16 mouse cellular contexts compared by ENCODE assay signal in genomic region chr11:88328813-88329595, GRCm38 (mm10). TPM values are rescaled to one million over a fixed set of nuclear protein-coding genes. Genes with fewer than 3 reads are reported as not detected.
DNase-seq lines count a peak whose midpoint lies in the region; ATAC-seq and TF ChIP-seq lines count a peak whose summit lies in the region.
"Had no signal": no experiment of that assay in that cellular context is flagged by ENCODE, and none has a peak within 500 bp of the region (broad histone marks: within the 10 kb centered on the region; RNA-seq: fewer than 3 reads in every experiment).

No protein-coding gene starts in this region.

- no peaks in the 10 kb centered on the region for H3K4me1 ChIP-seq in heart, adult 2 months (ENCODE audit: control insufficient read depth, insufficient read depth, low read length)
- H3K4me1 ChIP-seq in midbrain, embryonic 11.5 days (ENCODE audit: control insufficient read depth, insufficient read depth, low read length): peaks cover 6% of the 10 kb centered on the region; the same call in 1 of the 2 replicates
- peaks cover 25% of the 10 kb centered on the region for H3K4me1 ChIP-seq in midbrain, embryonic 15.5 days
- peaks cover 16% of the 10 kb centered on the region for H3K4me1 ChIP-seq in hindbrain, embryonic 16.5 days (ENCODE audit: control insufficient read depth, insufficient read depth, low read depth, low read length)

- peak; percentile 84 for DNase-seq in heart, adult 11 months
- DNase-seq in heart, adult 2 months: no peak
- DNase-seq in midbrain, embryonic 11.5 days (ENCODE audit: low spot score, missing footprints): peak; percentile 75
- peak; percentile 31 for DNase-seq in brain, adult 2 months (ENCODE audit: low read depth, low spot score)
- DNase-seq in urinary bladder, postnatal 25 days (ENCODE audit: low spot score): no peak
- DNase-seq in adipocyte (ENCODE audit: low spot score): no peak
- DNase-seq: adrenal gland, adult 2 months; heart, adult 18-20 months; kidney, adult 9 months; lung, postnatal 14 days had no signal

- H3K4me2 ChIP-seq in midbrain, embryonic 11.5 days: no peak overlapping the region
- no peak overlapping the region for H3K4me2 ChIP-seq in midbrain, embryonic 15.5 days
- H3K4me2 ChIP-seq in hindbrain, embryonic 16.5 days (ENCODE audit: low read length): no peak overlapping the region
- H3K4me2 ChIP-seq: limb, embryonic 15.5 days had no signal

- no peaks in the 10 kb centered on the region for H3K79me2 ChIP-seq in heart, adult 2 months (replicated peaks; ENCODE audit: control insufficient read depth, insufficient read depth, low read length)

- no peaks in the 10 kb centered on the region for H3K9me3 ChIP-seq in midbrain, embryonic 11.5 days (ENCODE audit: control insufficient read depth, low read length)
- H3K9me3 ChIP-seq in midbrain, embryonic 15.5 days: no peaks in the 10 kb centered on the region
- H3K9me3 ChIP-seq in hindbrain, embryonic 16.5 days (ENCODE audit: control insufficient read depth, low read length): no peaks in the 10 kb centered on the region
- H3K9me3 ChIP-seq: limb, embryonic 15.5 days had no signal

- TF ChIP-seq POLR2A in heart, adult 2 months (IDR thresholded peaks at IDR 0.05; ENCODE audit: insufficient read depth, low read depth, low read length): no peak

- WGBS in heart, adult 2 months: 75% methylated on average over 17 of the region's 17 CpGs
- WGBS in midbrain, embryonic 11.5 days: 94% methylated on average over 17 of the region's 17 CpGs
- WGBS in midbrain, embryonic 15.5 days: 76% methylated on average over 17 of the region's 17 CpGs
- 62% methylated on average over 17 of the region's 17 CpGs for WGBS in hindbrain, embryonic 16.5 days

- H3K4me3 ChIP-seq in heart, adult 2 months: no peak overlapping the region
- H3K4me3 ChIP-seq in midbrain, embryonic 11.5 days (ENCODE audit: low read depth, low read length): no peak overlapping the region
- H3K4me3 ChIP-seq in midbrain, embryonic 15.5 days: no peak overlapping the region
- H3K4me3 ChIP-seq in hindbrain, embryonic 16.5 days (ENCODE audit: low read length): no peak overlapping the region
- H3K4me3 ChIP-seq: limb, embryonic 15.5 days had no signal

- intact Hi-C loops in heart, adult 2 months (cut with DNase I): no loop called here

- H3K27ac ChIP-seq in heart, adult 2 months: no peak overlapping the region
- H3K27ac ChIP-seq in midbrain, embryonic 11.5 days (ENCODE audit: low read depth, low read length): no peak overlapping the region
- H3K27ac ChIP-seq in midbrain, embryonic 15.5 days: no peak overlapping the region
- H3K27ac ChIP-seq in hindbrain, embryonic 16.5 days (ENCODE audit: low read depth, low read length): peak overlapping the region; percentile 52; the same call in 1 of the 2 replicates

- H3K27me3 ChIP-seq in heart, adult 2 months (ENCODE audit: control insufficient read depth, insufficient read depth, low read length): no peaks in the 10 kb centered on the region
- no peaks in the 10 kb centered on the region for H3K27me3 ChIP-seq in midbrain, embryonic 11.5 days (ENCODE audit: control insufficient read depth, insufficient read depth, low read length)
- H3K27me3 ChIP-seq in midbrain, embryonic 15.5 days (replicated peaks): no peaks in the 10 kb centered on the region
- H3K27me3 ChIP-seq in hindbrain, embryonic 16.5 days (replicated peaks; ENCODE audit: control insufficient read depth, insufficient read depth, low read length): no peaks in the 10 kb centered on the region
- H3K27me3 ChIP-seq: limb, embryonic 15.5 days; Patski had no signal

- no peak overlapping the region for H3K9ac ChIP-seq in heart, adult 2 months (ENCODE audit: low read depth, low read length)
- H3K9ac ChIP-seq in midbrain, embryonic 11.5 days (ENCODE audit: low read length): no peak overlapping the region
- no peak overlapping the region for H3K9ac ChIP-seq in midbrain, embryonic 15.5 days
- H3K9ac ChIP-seq in hindbrain, embryonic 16.5 days (ENCODE audit: low read depth, low read length): no peak overlapping the region
- H3K9ac ChIP-seq: limb, embryonic 15.5 days had no signal

- H3K36me3 ChIP-seq in heart, adult 2 months (ENCODE audit: control insufficient read depth, insufficient read depth, low read length): no peaks in the 10 kb centered on the region
- no peaks in the 10 kb centered on the region for H3K36me3 ChIP-seq in midbrain, embryonic 11.5 days (ENCODE audit: control insufficient read depth, insufficient read depth, low read length)
- no peaks in the 10 kb centered on the region for H3K36me3 ChIP-seq in midbrain, embryonic 15.5 days (replicated peaks)
- no peaks in the 10 kb centered on the region for H3K36me3 ChIP-seq in hindbrain, embryonic 16.5 days (ENCODE audit: control insufficient read depth, insufficient read depth, low read length)
- H3K36me3 ChIP-seq: limb, embryonic 15.5 days had no signal

- ATAC-seq in midbrain, embryonic 11.5 days (ENCODE audit: low FRiP score): no peak
- no peak for ATAC-seq in midbrain, embryonic 15.5 days (replicated peaks)
- peak; percentile 46 for ATAC-seq in hindbrain, embryonic 16.5 days
- ATAC-seq: Patski had no signal

- TF ChIP-seq EP300 in heart, adult 2 months (IDR thresholded peaks at IDR 0.05; ENCODE audit: insufficient read depth, low read depth, low read length): no peak

- no peak for TF ChIP-seq CTCF in heart, adult 2 months (IDR thresholded peaks at IDR 0.05)

RNA-seq across cellular contexts. Expression of gene Ccdc182, which starts 35.1 kb away (rescaled TPM):
- total RNA-seq in heart, adult 2 months (2021): not detected
- polyA plus RNA-seq in heart, adult 2 months (2012; rRNA removed): not detected in 2 replicates
- 9.1 and 9.5 TPM in 2 replicates for polyA plus RNA-seq in midbrain, embryonic 11.5 days (2014; fragmentation: Nextera tagmentation; extraction: Ambion mirVana)
- polyA plus RNA-seq in midbrain, embryonic 15.5 days (2015; fragmentation: Nextera tagmentation; extraction: Ambion mirVana): 0.23 TPM in 2 replicates
- polyA plus RNA-seq in hindbrain, embryonic 16.5 days (2015; fragmentation: Nextera tagmentation; extraction: Ambion mirVana): 0.13 TPM in 1 of 2 replicates, not detected in the other
- total RNA-seq: adrenal gland, adult 2 months; heart, adult 18-20 months; heart, postnatal 25 days; layer of hippocampus, postnatal 10 days had no signal
- polyA plus RNA-seq: adrenal gland, adult 2 months; limb, embryonic 15.5 days; Patski had no signal

Comparison
In these comparisons a context has a peak if more than half of its experiments do, and no peak if none do; other contexts are left out.
1. DNase-seq: peak in heart, adult 11 months (single experiment), midbrain, embryonic 11.5 days (single experiment) and brain, adult 2 months (single experiment); none in heart, adult 2 months (0 of 2), urinary bladder, postnatal 25 days (single experiment) and adipocyte (single experiment).